Mouse (Mus musculus) G1E (cell line): Measurements from ENCODE around the gene Recql5.

ENCODE experiments used
- CTCF ChIP-seq: IDR thresholded peaks from 2 replicates; pipeline ENCODE4 v1.5.1; 2012; ENCODE audit warnings: low read depth, low read length, inconsistent platforms, mixed read lengths
- GATA1 ChIP-seq: IDR thresholded peaks from 2 replicates; pipeline ENCODE4 v1.6.1; 2012; ENCODE audit warnings: borderline replicate concordance, low read length, inconsistent platforms, mixed read lengths
- POLR2AphosphoS5 ChIP-seq: IDR thresholded peaks from 2 replicates; pipeline ENCODE4 v1.6.1; 2012; ENCODE audit warnings: low read depth, low read length, inconsistent platforms; ENCODE audit not compliant: insufficient replicate concordance
- TAL1 ChIP-seq: conservative IDR thresholded peaks from 2 replicates; pipeline ENCODE4 v1.6.1; 2012; ENCODE audit warnings: low read depth, low read length, inconsistent platforms, mixed read lengths

DNA sequence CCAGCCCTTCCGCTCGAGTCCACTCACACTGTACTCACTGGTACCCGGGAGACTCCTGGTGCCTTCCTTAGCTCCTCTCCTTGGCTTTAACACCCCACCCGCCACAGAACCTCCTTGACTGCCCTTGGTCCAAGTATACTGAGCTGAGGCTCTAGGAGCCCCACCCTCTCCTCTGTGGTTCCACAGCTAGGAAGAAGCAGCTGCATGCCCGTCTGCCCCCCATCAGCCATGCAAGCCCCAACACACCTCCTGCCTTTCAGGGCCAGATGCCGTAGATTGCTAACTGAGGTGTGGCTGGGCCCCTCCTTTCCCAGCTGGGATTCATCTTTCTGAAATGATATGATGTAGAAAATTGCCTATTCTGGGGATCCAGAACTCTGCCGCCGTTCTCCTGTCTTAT lies 12.0 kb upstream of the Recql5 start:
- TF ChIP-seq CTCF (no peak), GATA1 (no peak), TAL1 (no peak), POLR2AphosphoS5 (no peak)
